Mouse (Mus musculus) layer of hippocampus, adult 18-20 months (tissue): ENCODE data around the gene Syngr1. TPM values are rescaled to one million over a fixed set of nuclear protein-coding genes. Genes with fewer than 3 reads are reported as not detected.

Experiments
- DNase-seq, 2 experiments: peaks; one replicate each; pipeline ENCODE4 v3.0.0; 2022; ENCODE audit warnings: low spot score in 2 of 2
- total RNA-seq, 2 experiments: library from RNA; stranded (reverse); gene quantifications; 2 replicates each; pipeline ENCODE4 v1.2.3; 2021

The Syngr1 gene
- total RNA-seq, 2 experiments from 2014 or later = 370 to 379 TPM

GRCm38 (mm10) chr15:80090155-80090554, 979 bp upstream of the Syngr1 start:
- no peak for DNase-seq

GRCm38 (mm10) chr15:80090741-80091120, 403 bp upstream of the Syngr1 start:
- DNase-seq = no peak

GRCm38 (mm10) chr15:80092041-80092441, 907 bp downstream of the Syngr1 start:
- no peak for DNase-seq

- DNase-seq = no peak
These were observed 1.5 kb downstream of the Syngr1 start for GRCm38 (mm10) chr15:80092599-80092998.

GRCm38 (mm10) chr15:80094201-80094600, 3.1 kb downstream of the Syngr1 start:
- DNase-seq = no peak

- no peak for DNase-seq
These were observed 4.5 kb downstream of the Syngr1 start for GRCm38 (mm10) chr15:80095596-80095995.

- no peak for DNase-seq
These were observed 5.3 kb downstream of the Syngr1 start for GRCm38 (mm10) chr15:80096406-80096805.

- DNase-seq = no peak
These were observed 6.1 kb downstream of the Syngr1 start for GRCm38 (mm10) chr15:80096946-80097881.

GRCm38 (mm10) chr15:80097999-80098461, 6.9 kb downstream of the Syngr1 start:
- DNase-seq = no peak

- DNase-seq = no peak
These were observed 7.7 kb downstream of the Syngr1 start for GRCm38 (mm10) chr15:80098809-80099208.

GRCm38 (mm10) chr15:80099477-80099876, 8.3 kb downstream of the Syngr1 start:
- no peak for DNase-seq

- no peak for DNase-seq
These were observed 9.1 kb downstream of the Syngr1 start for GRCm38 (mm10) chr15:80100196-80100595.

GRCm38 (mm10) chr15:80100871-80101270, 9.7 kb downstream of the Syngr1 start:
- DNase-seq = peak; percentile 70 to 85

- DNase-seq = no peak
These were observed 10.4 kb downstream of the Syngr1 start for GRCm38 (mm10) chr15:80101503-80101902.

GRCm38 (mm10) chr15:80102495-80102894, 11.4 kb downstream of the Syngr1 start:
- DNase-seq = no peak

- DNase-seq = no peak
These were observed 14.6 kb downstream of the Syngr1 start for GRCm38 (mm10) chr15:80105490-80106410.

- DNase-seq = no peak
These were observed 16.0 kb downstream of the Syngr1 start for GRCm38 (mm10) chr15:80107143-80107542.

- no peak for DNase-seq
These were observed 16.4 kb downstream of the Syngr1 start for GRCm38 (mm10) chr15:80107575-80107974.

- DNase-seq = no peak
These were observed 20.3 kb downstream of the Syngr1 start for GRCm38 (mm10) chr15:80111436-80111835.

- DNase-seq = no peak
These were observed 21.4 kb downstream of the Syngr1 start for GRCm38 (mm10) chr15:80112499-80112898.

GRCm38 (mm10) chr15:80114414-80114813, 23.3 kb downstream of the Syngr1 start:
- no peak for DNase-seq

- no peak for DNase-seq
These were observed 24.1 kb downstream of the Syngr1 start for GRCm38 (mm10) chr15:80115256-80115655.
